Mouse (Mus musculus): Measurements from ENCODE around the gene Lamb2. TPM values are rescaled to one million over a fixed set of nuclear protein-coding genes. Genes with fewer than 3 reads are reported as not detected.

Gene Lamb2
- polyA plus RNA-seq (2015; fragmentation: Nextera tagmentation; extraction: Ambion mirVana) = 45.3 and 49.0 TPM in 2 replicates

- no peaks in the 10 kb centered on the region for H3K27me3 ChIP-seq (replicated peaks)
- peak within 1 kb of the TSS; percentile 92 for H3K9ac ChIP-seq
- H3K27ac ChIP-seq (replicated peaks) = peak within 1 kb of the TSS; percentile 92
- peaks cover 41% of the 10 kb centered on the region for H3K36me3 ChIP-seq
- WGBS = 7% methylated on average over 10 of the region's 10 CpGs
- H3K4me3 ChIP-seq = peak within 1 kb of the TSS; percentile 73
- no peaks in the 10 kb centered on the region for H3K9me3 ChIP-seq
- peak within 1 kb of the TSS; percentile 97 for H3K4me2 ChIP-seq
- peaks cover 35% of the 10 kb centered on the region for H3K4me1 ChIP-seq
- peak; percentile 39; the same call in 1 of the 2 replicates for ATAC-seq (ENCODE audit: extremely low read depth, insufficient number of reproducible peaks, low FRiP score, low TSS enrichment)
Observed at GRCm38 (mm10) chr9:108479721-108480351, at the start of gene Lamb2. TSS of gene Lamb2 (plus strand) at chr9:108479736.

DNA sequence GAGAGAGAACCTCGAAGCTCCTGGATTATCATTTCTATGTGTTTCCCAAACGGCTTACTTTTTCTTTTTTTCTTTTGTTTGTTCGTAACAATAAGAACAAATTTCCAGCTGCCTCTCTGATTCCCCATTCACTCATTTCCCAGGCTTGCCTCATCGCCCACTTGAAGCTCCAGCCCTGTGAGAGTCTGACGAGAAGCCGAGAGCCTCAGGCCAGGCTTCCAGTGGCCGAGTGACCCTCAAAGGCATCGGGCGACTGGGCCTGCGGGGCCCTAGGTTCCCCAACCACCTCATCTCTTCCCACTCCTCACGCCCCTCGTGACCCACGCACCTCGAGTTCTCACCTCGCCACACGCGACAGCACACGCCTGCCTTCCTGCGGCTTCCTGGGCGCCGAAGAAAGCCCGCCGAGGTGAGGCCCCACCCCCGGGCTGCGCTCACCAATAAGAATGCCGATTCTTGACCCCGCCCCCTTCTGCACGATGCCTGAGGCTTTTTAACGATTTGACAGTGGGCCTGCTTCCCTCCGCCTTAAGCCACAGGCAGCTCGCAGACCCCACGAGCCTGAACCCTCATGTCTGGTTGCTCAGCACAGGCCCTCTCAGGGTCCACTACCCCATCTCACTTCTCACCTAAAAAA lies 48.0 kb upstream of the Lamb2 start:
- Histone ChIP-seq H3K27me3 (replicated peaks) (no peaks in the 10 kb centered on the region), H3K4me1 (no peaks in the 10 kb centered on the region), H3K27ac (replicated peaks) (no peak overlapping the region), H3K36me3 (no peaks in the 10 kb centered on the region), H3K9ac (peak overlapping the region; percentile 47; the same call in 1 of the 2 replicates), H3K9me3 (no peaks in the 10 kb centered on the region), H3K4me2 (peak overlapping the region; percentile 67), H3K4me3 (peak overlapping the region; percentile 37)
- WGBS = 44% methylated on average over 32 of the region's 32 CpGs
- ATAC-seq (ENCODE audit: extremely low read depth, insufficient number of reproducible peaks, low FRiP score, low TSS enrichment) = no peak

- H3K4me3 ChIP-seq = no peak within 1 kb of the TSS
- H3K36me3 ChIP-seq = no peaks in the 10 kb centered on the region
- H3K9ac ChIP-seq = no peak within 1 kb of the TSS
- peaks cover 20% of the 10 kb centered on the region for H3K4me1 ChIP-seq
- no peak within 1 kb of the TSS for H3K27ac ChIP-seq (replicated peaks)
- no peak for ATAC-seq (ENCODE audit: extremely low read depth, insufficient number of reproducible peaks, low FRiP score, low TSS enrichment)
- no peaks in the 10 kb centered on the region for H3K27me3 ChIP-seq (replicated peaks)
- WGBS = 69% methylated on average over 3 of the region's 3 CpGs
- no peaks in the 10 kb centered on the region for H3K9me3 ChIP-seq
- H3K4me2 ChIP-seq = no peak within 1 kb of the TSS
Observed at GRCm38 (mm10) chr9:108436182-108436581, 43.4 kb upstream of the Lamb2 start, which contains the start of gene BC048562. TSS of gene BC048562 (plus strand) at chr9:108436482.

DNA sequence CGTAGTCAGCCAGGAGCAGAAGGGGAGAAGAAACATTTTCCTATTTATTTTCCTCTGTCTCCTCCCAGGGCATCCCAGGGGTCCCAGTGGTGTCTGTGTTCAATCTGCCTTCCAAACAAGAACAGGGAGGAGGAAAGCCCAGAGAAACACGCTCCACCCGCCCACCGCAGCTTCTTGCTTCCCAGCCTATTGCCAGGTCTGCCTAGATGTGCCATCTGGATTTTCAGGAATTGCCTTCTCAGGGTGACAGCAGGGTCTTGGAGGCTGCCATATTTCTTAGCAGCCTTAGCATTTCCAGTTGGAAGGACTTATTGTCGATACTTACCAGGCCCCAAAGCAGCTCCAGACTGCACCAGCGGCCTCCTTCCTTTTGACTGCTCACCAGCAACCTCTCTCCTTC lies 40.4 kb upstream of the Lamb2 start:
- no peaks in the 10 kb centered on the region for H3K36me3 ChIP-seq
- no peak overlapping the region for H3K9ac ChIP-seq
- 78% methylated on average over 6 of the region's 6 CpGs for WGBS
- no peak overlapping the region for H3K4me3 ChIP-seq
- no peak for ATAC-seq (ENCODE audit: extremely low read depth, insufficient number of reproducible peaks, low FRiP score, low TSS enrichment)
- no peak overlapping the region for H3K4me2 ChIP-seq
- no peak overlapping the region for H3K27ac ChIP-seq (replicated peaks)
- no peaks in the 10 kb centered on the region for H3K27me3 ChIP-seq (replicated peaks)
- H3K9me3 ChIP-seq = no peaks in the 10 kb centered on the region
- H3K4me1 ChIP-seq = peaks cover 30% of the 10 kb centered on the region

GRCm38 (mm10) chr9:108440485-108440884 lies 39.1 kb upstream of the Lamb2 start:
- H3K9ac ChIP-seq = peak overlapping the region; percentile 47; the same call in 1 of the 2 replicates
- no peaks in the 10 kb centered on the region for H3K27me3 ChIP-seq (replicated peaks)
- no peak overlapping the region for H3K4me3 ChIP-seq
- no peaks in the 10 kb centered on the region for H3K9me3 ChIP-seq
- H3K4me1 ChIP-seq = peaks cover 35% of the 10 kb centered on the region
- peak overlapping the region; percentile 21 for H3K27ac ChIP-seq (replicated peaks)
- no peak overlapping the region for H3K4me2 ChIP-seq
- ATAC-seq (ENCODE audit: extremely low read depth, insufficient number of reproducible peaks, low FRiP score, low TSS enrichment) = no peak
- H3K36me3 ChIP-seq = no peaks in the 10 kb centered on the region
- WGBS = 59% methylated on average over 5 of the region's 5 CpGs

GRCm38 (mm10) chr9:108441236-108441919 lies 38.2 kb upstream of the Lamb2 start:
- ATAC-seq (ENCODE audit: extremely low read depth, insufficient number of reproducible peaks, low FRiP score, low TSS enrichment) = no peak
- H3K9ac ChIP-seq = no peak overlapping the region
- WGBS = 54% methylated on average over 11 of the region's 11 CpGs
- H3K4me1 ChIP-seq = peaks cover 42% of the 10 kb centered on the region
- H3K4me2 ChIP-seq = peak overlapping the region; percentile 42; the same call in 1 of the 2 replicates
- H3K36me3 ChIP-seq = no peaks in the 10 kb centered on the region
- no peaks in the 10 kb centered on the region for H3K27me3 ChIP-seq (replicated peaks)
- peak overlapping the region; percentile 21 for H3K27ac ChIP-seq (replicated peaks)
- no peaks in the 10 kb centered on the region for H3K9me3 ChIP-seq
- no peak overlapping the region for H3K4me3 ChIP-seq

DNA sequence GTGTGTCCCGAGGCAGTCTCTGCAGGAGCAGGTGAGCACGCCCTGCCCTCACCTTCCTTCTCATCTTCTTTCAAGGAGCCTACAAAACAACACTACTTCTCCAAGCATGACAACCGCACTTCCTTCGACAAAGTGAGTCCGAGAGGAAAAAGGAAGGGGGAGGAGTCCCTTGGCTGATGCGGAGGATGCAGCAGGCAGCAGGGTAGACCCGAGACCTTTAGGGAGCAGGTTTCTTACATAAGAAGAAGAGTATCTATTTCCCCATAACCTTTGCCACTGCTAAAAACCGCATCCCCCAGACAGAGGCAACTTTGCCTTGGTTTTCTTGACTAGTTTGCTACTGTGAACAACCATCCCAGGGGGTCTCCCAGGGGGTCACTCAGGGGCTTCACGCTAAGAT lies 34.4 kb upstream of the Lamb2 start:
- no peaks in the 10 kb centered on the region for H3K27me3 ChIP-seq (replicated peaks)
- peaks cover 52% of the 10 kb centered on the region for H3K4me1 ChIP-seq
- WGBS = 65% methylated on average over 9 of the region's 9 CpGs
- H3K27ac ChIP-seq (replicated peaks) = no peak overlapping the region
- no peak overlapping the region for H3K9ac ChIP-seq
- H3K36me3 ChIP-seq = peaks cover 26% of the 10 kb centered on the region
- no peaks in the 10 kb centered on the region for H3K9me3 ChIP-seq
- no peak for ATAC-seq (ENCODE audit: extremely low read depth, insufficient number of reproducible peaks, low FRiP score, low TSS enrichment)
- H3K4me2 ChIP-seq = no peak overlapping the region
- no peak overlapping the region for H3K4me3 ChIP-seq

DNA sequence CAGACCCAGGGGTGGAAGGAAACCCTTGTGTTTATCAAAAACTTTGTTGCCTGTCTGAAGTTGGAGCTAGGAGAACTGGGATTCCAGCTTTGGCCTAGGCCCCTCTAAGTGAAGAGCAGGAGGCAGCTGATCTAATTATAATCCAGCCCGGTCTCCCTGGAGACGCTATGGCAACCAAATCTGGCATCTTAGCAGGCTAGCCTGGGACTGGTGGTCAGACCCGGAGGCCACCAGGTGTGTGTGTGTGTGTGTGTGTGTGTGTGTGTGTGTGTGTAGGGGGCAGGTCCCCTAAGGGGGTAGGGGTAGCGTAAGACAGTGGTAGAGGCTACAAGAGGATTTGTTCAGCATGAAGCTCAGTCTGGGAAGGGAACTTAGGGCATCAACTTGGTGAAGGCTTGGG lies 29.7 kb upstream of the Lamb2 start:
- H3K4me1 ChIP-seq = peaks cover 58% of the 10 kb centered on the region
- peak overlapping the region; percentile 98 for H3K27ac ChIP-seq (replicated peaks)
- peak overlapping the region; percentile 71 for H3K4me3 ChIP-seq
- peak overlapping the region; percentile 78 for H3K9ac ChIP-seq
- H3K9me3 ChIP-seq = no peaks in the 10 kb centered on the region
- ATAC-seq (ENCODE audit: extremely low read depth, insufficient number of reproducible peaks, low FRiP score, low TSS enrichment) = 0 out of 2 replicates have a peak, but pooled peaks have one; percentile 12
- no peaks in the 10 kb centered on the region for H3K27me3 ChIP-seq (replicated peaks)
- H3K4me2 ChIP-seq = peak overlapping the region; percentile 94
- 29% methylated on average over 4 of the region's 4 CpGs for WGBS
- peaks cover 26% of the 10 kb centered on the region for H3K36me3 ChIP-seq

DNA sequence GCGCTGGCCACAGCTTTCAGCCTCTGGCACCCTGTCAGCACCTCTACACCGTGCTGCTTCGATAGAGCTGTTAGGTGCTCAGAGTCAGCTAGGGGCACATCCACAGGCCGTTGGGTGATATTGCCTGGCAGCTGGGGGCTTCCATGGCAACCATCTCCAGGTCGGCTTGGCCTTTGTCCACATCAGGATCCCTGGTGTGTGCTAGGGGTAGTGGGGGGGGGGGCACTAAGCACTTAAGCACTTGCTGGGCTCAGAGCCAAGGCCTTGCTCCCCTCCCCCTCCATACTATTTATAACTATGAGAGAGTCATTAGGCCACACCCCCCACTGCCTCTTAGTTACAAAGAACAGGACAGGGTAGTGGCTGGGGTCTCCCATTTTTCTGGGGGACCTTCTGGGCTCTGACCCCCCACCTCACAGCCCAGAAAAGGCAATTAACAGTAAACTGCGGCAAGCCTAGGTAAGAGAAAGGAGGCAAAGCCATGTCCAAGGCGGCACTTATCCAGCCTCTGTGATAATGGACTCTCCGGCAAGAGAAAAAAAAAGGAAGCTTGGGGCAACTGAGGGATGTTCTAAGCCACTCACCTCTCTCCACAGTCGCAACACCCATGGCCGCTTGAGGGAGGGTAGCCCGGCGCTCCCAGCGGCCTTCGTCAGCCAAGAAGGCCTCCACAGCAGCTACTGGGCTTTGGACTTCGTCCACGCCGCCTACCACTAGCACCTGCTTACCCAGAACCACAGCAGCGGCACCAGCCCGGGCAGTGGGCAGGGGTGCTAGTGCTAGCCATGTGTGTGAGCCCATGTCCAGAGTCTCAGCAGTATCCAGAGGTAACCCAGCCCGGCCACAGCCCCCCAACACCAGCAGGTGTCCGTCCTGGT lies 29.0 kb upstream of the Lamb2 start:
- 39% methylated on average over 21 of the region's 21 CpGs for WGBS
- H3K27me3 ChIP-seq (replicated peaks) = no peaks in the 10 kb centered on the region
- H3K4me1 ChIP-seq = peaks cover 54% of the 10 kb centered on the region
- H3K9ac ChIP-seq = peak overlapping the region; percentile 89
- peaks cover 26% of the 10 kb centered on the region for H3K36me3 ChIP-seq
- ATAC-seq (ENCODE audit: extremely low read depth, insufficient number of reproducible peaks, low FRiP score, low TSS enrichment) = peak; percentile 48
- peak overlapping the region; percentile 98 for H3K27ac ChIP-seq (replicated peaks)
- H3K4me2 ChIP-seq = peak overlapping the region; percentile 94
- peak overlapping the region; percentile 71 for H3K4me3 ChIP-seq
- H3K9me3 ChIP-seq = no peaks in the 10 kb centered on the region

- peaks cover 48% of the 10 kb centered on the region for H3K4me1 ChIP-seq
- ATAC-seq (ENCODE audit: extremely low read depth, insufficient number of reproducible peaks, low FRiP score, low TSS enrichment) = no peak
- peak overlapping the region; percentile 71 for H3K4me3 ChIP-seq
- peaks cover 26% of the 10 kb centered on the region for H3K36me3 ChIP-seq
- WGBS = 55% methylated on average over 6 of the region's 6 CpGs
- no peaks in the 10 kb centered on the region for H3K9me3 ChIP-seq
- peak overlapping the region; percentile 89 for H3K9ac ChIP-seq
- peak overlapping the region; percentile 94 for H3K4me2 ChIP-seq
- peak overlapping the region; percentile 98 for H3K27ac ChIP-seq (replicated peaks)
- no peaks in the 10 kb centered on the region for H3K27me3 ChIP-seq (replicated peaks)
Observed at GRCm38 (mm10) chr9:108451170-108451493, 28.4 kb upstream of the Lamb2 start.

Data from heart, embryonic 13.5 days (tissue).